Mouse (Mus musculus) thymus, postnatal 14 days (tissue): ENCODE measurements around the gene Casp2.

ENCODE experiments used
- DNase-seq: peaks from one replicate; pipeline ENCODE4 v3.0.0; 2021

Casp2 gene

DNA sequence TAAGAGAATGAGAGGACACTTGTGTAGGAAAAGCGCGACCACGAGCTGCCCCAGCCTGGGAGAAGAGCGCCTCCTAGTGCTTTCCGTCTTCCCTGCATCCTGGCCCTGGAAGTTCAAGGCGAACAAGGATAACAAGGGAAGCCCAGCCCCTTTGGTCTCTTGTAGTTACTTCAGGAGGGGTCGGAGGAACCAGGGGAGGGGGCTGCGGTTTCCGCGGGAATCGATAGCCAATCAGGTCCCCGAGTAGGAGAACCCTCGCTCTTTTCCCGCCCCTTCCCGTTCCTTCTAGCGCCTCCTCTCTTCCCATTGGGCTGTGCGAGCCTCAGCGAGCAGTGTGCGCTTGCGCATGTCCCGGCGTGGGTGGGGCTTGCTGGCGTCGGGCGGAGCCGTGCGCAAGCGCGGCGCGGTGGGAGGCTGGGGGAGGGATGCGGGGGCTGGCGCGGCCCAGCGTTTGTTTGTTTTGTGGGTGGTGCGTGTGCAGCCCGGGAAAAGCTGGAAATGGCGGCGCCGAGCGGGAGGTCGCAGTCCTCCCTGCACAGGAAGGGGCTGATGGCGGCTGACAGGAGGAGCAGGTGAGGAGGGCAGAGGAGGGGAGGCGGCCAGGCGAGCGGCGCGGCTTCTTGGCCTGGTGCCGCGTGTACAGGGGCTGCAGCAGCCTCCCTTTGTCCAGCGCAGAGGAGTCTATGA lies at the start of gene Casp2:
Gene Casp2, plus strand, starts transcription at position 360 of the 687 bp plus-strand sequence.
- peak; percentile 99 for DNase-seq

DNA sequence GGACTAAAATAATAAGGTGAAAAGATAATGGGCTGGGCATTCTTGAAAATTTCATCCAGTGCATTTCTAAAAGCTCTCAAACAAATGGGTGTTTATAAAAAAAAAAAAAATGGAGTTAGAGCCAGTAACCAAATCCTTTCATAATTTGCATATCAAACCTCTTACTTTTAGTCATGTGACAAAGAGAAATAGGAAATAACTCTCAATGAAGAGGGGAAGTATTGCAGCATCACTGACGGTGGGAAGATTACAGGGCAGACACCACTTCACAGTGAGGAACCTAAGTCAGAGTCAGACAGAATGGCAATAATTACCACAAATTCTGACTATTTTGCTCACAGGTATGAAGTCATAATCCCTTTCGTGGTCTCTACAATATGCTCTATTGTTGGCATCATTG lies 49.8 kb upstream of the Casp2 start, which contains the start of gene Tas2r144:
Gene Tas2r144, plus strand, starts transcription at position 301 of the 400 bp plus-strand sequence.
- DNase-seq = no peak

DNA sequence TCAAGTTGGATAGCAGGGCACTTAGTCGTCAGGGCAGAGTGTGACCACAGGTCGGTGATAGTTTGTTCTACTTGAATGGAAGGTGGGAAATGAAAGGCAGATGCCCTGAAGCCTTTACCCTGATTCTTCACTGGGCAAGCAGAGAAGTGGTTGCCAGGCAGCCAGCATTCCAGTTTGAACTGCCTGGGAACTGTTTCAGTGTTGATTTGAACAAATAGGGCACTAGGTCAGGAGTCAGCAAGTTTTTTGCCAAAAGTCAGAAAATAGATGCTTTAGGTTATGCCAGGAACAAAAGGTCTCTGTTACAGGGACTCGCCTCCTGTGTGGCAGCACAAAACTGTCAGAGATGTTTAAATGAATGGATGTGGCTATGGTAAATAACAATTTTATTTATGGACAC lies 42.5 kb upstream of the Casp2 start:
- DNase-seq = no peak

DNA sequence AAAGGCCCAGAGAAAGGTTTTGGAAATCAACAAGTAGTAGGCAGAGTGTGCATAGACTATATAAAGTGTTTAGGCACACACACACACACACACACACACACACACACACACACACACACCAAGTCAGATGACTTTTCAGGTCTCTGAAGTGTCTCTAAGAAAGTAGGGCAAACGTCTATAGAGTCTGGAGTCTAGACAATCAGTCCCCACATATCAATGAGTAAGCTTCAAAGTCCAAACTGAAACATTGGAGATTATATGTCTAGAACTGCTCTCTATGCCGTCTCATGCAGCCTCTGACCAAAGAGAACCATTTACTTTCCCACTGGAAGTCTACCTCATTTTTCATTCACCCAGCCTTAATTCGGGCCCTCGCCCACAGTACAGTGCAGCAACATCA lies 39.7 kb upstream of the Casp2 start:
- DNase-seq = no peak

DNA sequence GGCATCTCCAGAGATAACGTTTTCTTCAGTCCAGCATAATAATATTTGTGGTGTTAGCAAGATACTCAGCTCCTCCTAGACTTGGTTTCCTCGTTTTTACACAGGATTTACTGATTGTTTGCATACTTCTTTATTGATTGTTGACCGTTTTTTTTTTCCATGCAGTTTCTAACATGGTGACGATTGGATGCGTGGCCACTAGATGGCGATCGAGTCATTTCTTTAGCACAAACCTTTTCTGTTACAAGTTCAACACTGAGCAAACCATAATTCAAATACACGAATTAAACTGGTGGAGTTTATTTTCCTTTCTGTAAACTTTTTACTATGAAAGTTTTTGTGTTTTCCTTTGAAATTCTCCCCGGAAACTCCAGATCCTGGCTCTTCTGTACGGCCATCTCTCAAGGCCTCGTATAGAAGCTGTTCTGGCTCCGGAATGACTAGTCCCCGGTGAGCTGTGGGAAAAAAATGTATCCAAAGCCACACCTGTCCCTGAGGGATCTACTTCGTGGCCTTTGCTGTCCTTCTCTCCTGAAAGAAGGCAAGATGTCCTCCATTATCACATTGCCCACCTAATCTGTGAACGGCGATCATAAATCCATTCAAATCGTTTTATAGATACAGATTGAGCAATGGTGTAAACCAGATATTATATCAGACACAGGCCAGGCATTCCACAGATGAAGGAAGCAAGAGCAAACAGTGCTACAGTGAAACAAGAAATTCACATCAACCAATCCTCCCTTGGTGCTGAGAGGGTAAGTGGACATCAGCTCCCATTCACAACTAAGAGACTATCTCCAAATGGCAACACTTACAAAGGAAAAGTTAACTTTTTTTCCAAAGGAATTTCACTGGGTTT lies 37.3 kb upstream of the Casp2 start:
- DNase-seq = peak; percentile 68

DNA sequence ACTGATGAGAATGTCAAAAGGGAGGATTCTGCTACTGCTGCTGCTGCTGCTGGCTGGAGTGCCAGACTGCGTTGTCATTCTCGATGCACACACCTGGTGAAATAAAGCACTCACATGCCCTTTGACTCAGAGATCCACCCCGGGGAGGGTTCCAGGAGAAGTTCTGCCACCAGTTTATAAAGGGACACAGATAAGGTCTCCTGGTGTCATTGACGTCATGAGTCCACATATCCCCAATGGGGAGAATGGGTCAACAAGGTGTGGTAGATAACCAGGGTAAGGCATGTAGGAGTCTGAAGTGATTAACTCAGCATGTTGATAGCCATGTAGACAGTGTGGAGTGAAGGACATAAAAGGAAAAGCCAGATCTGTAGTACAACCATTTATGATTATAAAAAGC lies 35.2 kb upstream of the Casp2 start:
- no peak for DNase-seq

DNA sequence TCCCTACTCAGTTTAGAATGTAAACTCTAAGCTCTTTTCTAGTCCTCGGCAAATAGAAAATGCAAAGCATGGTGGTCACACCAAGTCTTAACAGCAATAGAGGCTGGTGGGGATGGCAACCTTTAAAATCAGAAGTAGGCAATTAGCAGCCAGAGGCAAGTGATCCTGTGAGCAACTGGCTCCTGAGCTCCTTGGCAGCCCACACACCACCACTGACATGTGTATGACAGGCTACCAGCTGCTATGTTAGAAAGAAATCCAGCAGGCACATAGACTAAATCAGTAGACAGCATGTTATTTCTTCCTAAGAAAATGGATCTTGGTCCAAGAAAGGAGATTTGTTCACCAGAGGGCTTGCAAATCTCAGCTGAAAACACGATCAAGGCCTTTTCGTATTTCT lies 33.6 kb upstream of the Casp2 start:
- DNase-seq = no peak

DNA sequence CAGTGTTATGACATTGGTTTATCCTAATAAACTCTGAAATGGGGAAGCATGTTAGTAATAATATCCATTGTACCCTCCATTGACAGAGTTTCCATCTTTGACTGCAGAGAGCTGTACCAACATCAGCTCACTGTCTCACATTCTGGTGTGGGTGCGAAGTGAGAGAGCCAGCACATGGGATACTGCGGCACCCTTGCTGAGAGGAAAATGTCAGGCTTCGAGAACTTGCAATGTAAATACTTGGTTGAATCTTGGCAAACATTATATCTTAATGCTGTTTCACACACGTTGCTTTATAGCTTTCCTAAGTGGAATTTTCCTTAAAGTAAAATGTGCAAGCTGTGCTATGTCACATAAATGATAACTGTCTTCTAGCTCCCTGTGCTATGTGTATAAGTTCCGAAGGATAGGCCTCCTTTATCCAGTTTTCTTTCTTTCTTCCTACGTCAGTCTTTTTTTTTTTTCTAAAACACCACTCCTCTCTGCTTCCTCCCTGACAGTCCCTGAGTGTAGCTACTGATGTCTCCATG lies 27.4 kb upstream of the Casp2 start:
- no peak for DNase-seq

DNA sequence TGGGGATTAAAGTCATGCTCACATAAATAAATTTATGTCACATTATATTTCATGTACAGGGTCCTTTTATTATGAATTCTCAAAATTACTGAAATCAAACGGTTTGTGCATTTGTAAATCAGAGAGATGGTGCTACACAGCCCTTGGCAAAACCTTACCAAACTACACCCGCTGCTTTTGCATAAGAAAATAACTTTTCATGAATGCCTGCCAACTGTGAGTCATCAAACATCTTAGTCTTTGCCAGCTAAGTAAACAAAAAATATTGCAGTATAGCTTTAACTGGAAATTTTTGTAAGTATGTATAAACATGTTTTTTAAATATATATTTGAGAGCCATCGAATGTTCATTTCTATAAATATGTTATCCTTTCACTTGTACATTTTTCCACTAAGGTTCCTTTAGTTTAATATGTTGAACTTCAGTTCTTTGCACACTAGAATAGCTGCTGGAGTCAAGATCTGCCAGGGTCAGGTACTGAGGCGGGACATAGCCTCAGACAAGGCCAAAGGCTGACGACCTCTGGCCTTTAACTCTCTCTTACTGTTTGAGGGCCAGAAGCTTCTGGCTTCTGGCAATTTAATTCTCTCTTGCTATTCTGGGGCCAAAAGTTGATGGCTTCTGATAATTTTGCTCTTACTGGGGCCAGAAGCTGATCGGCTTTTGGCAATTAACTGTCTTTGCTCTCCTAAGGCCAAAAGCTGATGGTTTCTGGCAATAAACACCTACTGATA lies 23.3 kb upstream of the Casp2 start:
- no peak for DNase-seq

DNA sequence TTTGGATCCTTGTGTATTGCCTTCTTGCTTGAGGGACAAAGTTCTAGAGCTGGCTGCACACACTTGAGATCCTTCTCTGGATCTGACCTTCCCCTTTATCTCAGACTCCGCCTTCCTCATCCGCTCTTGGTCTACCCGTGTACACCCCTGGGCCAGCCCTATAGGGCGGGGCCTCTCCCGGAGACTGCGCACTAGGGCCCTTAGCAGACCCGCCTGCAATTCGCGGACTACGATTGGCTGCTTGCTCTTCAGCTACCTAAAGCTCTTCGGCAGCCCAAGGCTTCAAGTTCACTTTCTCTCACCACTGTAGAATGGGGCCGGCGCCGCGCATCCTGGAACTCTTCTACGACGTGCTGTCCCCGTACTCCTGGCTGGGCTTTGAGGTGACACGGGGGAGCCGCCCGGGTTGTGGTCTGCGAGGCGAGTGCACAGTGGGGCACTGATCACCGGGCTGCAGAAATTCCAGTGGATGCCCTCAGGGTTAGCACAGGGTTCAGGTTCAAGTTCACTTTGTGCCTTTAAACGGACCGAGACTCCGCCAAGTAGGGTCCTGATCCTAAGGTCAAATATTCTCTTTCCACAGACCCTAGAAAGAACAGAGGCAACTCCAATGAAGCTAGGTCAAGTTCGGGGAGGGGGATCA lies 19.0 kb upstream of the Casp2 start, which contains the start of gene Gstk1:
Gene Gstk1, plus strand, starts transcription at position 225 of the 643 bp plus-strand sequence.
- DNase-seq = peak; percentile 88

DNA sequence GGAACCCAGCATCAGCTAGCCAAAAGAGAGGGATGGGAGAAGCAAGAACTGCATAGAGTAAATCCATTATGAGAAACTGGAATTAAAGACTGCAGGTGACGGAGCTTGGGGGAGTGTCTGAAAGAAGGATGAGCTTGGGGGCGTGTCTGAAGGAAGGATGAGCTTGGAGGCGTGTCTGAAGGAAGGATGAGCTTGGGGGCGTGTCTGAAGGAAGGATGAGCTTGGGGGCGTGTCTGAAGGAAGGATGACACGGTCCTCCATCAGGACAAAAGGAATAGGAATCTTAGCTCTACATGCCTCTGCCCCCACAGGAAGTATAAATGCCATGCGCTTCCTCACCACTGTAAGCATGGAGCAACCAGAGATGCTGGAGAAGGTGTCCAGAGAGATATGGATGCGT lies 17.6 kb upstream of the Casp2 start:
- peak; percentile 52 for DNase-seq

DNA sequence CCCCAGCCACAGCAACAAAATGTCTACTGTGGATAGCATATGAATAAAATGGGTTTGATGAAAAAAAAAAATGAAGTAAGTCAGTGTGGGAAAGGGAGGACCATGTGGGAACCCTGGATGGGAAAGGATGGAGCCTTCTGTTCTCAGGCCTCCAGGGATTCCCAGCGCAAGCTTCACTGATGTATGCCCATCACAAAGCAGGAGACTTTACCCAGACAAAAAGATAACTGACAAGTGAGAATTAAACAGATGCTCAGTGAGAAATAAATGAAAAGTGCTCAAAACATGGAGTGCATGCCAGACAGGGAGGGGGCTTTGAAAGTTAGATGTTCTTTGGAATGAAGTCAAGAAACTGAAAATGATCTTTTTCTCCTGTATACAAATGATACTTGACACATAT lies 16.8 kb upstream of the Casp2 start:
- DNase-seq = no peak

DNA sequence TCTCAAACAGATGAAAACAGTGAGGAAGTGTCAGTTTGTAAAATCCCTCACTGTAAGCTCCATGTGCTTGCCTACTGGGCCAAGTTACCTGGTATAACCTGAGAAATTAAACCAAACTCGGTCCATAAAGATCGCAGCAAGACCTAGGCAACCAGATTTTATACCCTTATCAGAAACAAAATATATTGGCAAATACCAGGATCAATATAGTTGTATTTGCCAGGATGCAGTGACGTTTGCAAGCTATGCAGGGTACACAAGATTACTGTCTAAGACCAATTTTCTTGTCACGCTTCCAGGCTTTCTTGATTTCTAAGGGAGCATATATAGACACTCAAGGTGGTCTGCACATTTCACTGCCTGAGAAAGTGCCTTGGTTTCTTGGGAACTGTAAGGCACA lies 13.0 kb upstream of the Casp2 start:
- DNase-seq = no peak

DNA sequence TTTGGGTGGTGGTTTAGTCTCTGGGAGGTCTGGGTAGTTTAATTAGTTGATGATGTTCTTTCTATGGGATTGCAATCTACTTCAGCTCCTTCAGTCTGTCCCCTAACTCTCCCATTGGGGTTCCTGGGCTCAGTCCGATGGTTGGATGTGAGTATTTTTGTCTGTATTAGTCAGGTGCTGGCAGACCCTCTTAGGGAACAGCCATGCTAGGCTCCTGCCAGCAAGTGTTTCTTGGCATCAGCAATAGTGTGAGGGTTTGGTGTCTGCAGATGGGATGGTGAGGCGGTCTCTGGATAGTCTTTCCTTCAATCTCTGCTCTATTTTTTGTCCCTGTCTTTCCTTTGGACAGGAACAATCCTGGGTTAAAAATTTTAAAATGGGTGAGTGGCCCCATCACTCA lies 11.7 kb upstream of the Casp2 start:
- no peak for DNase-seq

DNA sequence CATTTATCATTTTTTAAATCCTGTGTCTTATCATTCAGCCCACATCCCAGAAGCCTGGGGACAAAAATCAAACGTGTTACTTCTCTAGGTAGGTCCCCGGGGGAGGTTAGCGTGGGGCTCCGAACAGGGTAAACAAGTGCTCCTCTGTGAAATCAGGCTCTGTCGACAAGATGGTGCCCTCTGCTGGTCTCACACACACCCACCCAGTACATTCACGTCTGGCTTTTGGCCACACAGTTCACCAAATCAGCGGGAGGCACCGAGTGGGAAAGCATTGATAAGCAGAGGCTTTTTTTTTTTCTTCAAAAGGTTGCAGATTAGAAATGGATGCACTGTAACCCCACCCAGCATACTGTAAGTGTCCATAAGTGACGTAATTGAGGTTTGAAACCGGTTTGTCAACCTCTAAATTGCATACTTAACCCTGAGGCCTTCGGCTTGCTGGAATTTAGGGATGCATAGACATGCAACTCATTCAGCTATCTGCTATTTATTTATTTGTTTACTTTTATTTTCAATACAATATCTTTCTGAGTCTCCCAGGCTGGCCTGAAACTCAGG lies 7.4 kb upstream of the Casp2 start:
- DNase-seq = peak; percentile 84

DNA sequence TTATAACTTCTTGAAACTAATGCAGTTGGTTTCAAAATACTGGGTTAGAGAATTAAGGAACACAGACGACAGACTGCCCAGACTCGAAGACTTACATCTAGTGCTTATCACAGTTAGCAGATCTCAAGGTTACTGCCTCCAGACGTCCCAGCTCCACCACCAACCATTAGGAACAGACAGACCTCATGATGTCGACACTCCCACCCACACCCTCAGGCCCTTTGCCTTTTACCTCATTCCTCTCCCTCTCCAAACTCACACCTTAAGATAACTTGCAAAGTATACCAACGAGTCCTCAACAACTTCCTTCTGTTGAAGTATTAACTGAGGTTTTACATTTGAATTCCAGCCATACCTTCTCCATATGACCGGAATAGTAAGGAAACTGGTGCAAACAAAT lies 4.4 kb upstream of the Casp2 start:
- no peak for DNase-seq

DNA sequence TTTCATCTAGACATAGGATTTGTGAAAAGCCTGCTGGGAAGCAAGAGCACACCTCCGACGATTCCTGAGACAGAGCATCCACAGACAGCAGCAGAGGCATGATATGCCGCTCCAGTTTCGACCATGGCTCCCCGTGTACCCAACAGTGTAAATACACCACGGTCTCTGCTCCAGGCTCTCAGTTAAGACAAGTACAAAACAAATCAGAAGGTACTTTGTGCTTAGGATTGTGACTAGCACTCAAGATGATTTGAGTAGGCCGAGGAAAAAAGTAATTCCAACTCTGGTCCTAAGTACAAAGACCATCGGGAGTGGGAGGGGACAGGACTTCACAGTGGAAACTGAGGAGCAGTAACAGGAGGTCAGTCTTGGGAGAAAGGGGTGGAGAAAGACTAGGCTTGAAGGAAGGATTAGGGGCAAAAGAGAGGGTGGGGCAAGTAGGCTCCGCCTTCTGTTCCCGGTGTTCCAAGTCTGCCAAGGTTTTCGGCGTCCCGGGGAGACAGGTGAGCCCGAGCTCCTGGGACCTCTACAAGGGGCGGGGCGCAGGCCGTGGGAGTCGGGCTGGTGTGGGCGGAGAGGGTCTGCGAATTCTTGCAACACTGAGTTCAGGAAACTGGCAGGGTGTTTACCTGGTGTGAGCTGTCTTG lies 3.1 kb upstream of the Casp2 start, which contains the start of gene Tmem139:
Gene Tmem139, plus strand, starts transcription at position 447 of the 647 bp plus-strand sequence.
- no peak for DNase-seq

DNA sequence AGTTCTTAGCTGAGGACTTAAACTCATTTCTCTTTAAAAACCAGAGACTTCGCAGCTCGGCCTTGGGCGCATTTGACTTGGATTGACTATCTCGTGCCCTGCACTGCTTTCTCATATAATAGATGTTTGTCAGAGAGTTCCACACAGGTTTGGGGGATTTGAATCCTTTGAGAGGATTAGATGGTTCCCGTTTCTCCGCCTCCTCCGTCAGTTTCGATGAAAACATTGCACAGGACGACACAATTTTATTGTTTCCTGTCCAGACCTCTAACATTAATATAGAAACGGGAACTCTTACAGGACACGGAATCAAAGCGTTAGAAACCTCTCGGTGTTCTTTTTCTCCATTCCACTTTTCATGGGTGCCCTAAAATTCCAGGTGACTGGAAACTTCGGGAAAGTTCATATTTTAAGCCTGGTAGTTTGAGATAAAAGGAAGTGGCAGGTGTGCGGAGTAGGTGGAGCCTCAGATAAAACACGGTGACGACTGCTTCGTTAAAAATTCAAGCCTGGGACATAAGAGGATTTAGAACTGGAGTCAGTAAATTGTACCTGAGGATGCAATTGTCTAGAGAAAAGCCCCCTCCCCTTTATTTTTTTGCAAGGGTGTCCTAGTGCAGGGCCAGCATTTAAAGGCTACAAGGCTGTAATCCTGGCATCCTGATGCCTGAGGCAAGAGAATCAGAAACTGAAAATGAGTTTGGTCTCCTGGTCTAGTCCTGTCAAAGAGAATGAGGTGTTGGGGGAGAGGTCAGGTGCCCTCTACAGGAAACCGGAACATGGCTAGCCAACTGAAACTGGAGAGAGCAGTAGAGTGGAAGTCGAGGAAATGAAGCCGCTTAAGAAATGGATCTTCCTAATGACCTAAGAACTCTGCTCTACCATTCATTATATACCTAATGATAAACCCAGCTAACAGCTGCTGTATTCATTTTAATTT lies 876 bp downstream of the Casp2 start:
- DNase-seq = peak; percentile 34

DNA sequence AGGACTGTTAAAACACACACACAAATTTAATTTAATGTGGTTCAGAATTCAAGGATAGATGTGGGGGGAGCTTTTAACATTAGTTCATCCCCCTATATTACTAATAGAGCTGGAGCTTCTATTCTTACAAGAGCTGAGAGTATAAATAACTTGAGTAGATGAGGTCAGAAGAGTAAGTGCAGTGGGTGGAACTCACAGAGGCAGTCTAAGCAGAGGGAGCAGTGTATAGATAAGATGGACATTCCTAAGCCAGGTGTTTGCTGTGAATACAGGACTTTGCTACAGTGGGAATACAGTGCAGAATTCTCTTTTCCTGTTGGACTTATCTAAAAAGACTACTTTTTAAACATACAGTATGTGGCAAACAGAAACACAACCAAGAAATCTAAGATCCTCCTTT lies 6.0 kb downstream of the Casp2 start:
- DNase-seq = no peak

DNA sequence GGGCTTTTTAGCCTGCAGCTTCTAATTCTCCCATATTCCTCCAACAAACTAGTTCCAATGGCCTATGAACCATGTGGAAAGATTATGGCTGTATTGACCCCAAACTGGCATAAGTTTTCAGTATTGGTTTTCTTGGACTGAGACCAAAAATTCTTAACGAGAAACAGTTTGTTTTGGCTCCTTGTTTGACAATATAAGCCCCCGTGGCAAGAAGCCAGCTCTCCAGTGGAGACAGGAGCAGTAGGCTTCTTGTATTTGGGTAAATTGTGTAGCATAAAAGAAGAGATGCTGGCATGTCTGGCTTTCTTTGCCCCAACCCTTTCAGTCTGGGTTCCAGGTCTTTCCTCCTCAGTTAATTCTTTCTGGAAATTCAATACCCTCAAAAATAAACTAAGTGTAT lies 11.4 kb downstream of the Casp2 start:
- no peak for DNase-seq
